Mouse (Mus musculus): ENCODE results near the gene Exoc3l. TPM values are rescaled to one million over a fixed set of nuclear protein-coding genes. Genes with fewer than 3 reads are reported as not detected.

Exoc3l gene
- total and polyA plus RNA-seq, 2 experiments from 2014 or later: 2.4 to 8.0 TPM

DNA sequence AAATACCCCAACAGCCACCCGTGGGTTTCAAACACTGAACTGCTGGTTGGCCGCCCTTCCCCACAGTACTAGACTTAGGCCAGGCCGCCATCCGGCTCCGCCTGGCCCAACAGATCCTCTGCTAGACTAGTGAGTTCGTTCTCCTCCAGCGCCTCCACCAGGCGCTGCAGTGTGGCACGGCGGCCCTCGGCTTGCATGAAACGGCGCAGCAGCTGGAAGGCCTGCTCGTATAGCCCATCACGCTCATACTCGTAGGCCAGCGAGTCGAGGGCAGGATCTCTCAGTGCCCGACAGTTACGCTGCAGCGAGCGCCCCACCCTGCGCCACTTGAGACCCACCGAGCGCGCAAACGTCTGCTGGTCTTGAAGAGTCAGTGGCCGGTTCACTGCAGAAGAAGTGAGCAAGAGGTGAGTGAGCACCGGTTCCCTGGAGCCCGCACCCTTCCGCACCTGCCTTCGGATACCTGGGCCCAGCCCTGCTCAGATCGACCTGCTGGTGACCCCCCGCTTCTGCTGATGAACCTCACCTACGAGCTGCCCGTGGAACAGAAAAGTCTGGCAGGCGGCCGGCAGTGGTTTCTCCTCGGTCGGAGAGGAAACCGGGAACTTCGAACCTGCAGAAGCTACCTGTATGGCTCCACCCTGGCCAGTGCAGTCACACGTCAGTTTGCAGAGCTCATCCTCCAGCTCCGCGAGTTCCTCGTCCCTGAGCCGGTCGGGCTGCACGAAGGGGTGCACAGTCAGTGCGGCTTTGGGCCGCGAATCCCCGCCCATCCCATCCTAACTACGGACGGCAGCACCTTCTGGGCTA is 36.8 kb downstream of the Exoc3l start:
- WGBS: 3% methylated on average over 55 of the region's 55 CpGs
- H3K27me3 ChIP-seq (ENCODE audit: insufficient read depth, low read length): peaks cover 16% of the 10 kb centered on the region
- H3K36me3 ChIP-seq (ENCODE audit: insufficient read depth, low read length): no peaks in the 10 kb centered on the region
- peak; percentile 44; the same call in 1 of the 2 replicates for TF ChIP-seq CTCF (IDR thresholded peaks at IDR 0.05; ENCODE audit: low read depth)
- H3K4me1 ChIP-seq (ENCODE audit: insufficient read depth, low read length): peaks cover 10% of the 10 kb centered on the region
- no peaks in the 10 kb centered on the region for H3K9me3 ChIP-seq (ENCODE audit: low read length)
- DNase-seq (ENCODE audit: low spot score): peak; percentile 67
- peak overlapping the region; percentile 63 for H3K4me2 ChIP-seq (ENCODE audit: low read depth, low read length)
- no peak overlapping the region for H3K27ac ChIP-seq
- H3K4me3 ChIP-seq (ENCODE audit: low read length): peak overlapping the region; percentile 35
- H3K9ac ChIP-seq (replicated peaks; ENCODE audit: low read length): 0 out of 2 replicates have a peak overlapping the region, but pooled peaks have one; percentile 3
- ATAC-seq: peak; percentile 43

DNA sequence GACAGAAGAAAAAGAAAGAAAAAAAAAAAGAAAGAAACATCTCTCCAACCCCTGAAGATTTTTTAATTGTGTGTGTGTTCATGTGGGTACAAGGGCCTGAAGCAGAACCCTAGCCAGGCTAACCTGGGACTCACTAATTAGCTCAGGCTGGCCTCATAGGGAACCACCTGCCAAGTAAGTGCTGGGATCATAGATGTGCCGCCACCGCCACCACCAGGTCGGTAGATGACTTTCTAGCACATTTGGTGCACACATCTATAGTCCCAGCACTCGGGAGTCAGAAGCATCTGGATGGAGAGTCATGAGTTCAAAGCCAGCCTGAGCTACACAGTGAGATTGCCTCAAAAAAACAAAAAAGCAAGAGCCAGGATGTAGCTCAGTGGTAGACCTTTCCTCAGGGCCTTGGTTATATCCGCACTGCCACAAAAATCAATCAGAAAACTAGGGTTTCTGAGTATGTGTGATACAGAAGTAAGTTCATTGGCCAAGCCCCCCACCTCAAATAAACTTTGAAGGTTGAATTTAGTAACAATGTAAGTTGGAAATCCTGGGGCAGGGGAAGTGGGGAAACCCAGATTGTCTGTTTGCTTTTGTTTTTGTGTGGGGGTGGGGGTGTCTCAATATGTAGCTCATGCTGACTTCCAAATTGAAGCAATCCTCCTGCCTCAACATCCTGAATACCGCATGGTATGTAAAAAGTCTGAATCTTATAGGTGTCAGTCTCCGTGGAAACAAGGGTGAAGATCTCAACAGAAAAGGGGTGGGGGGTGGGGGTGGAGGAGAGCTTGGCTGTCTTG is 38.4 kb downstream of the Exoc3l start:
- ATAC-seq (no peak), DNase-seq (ENCODE audit: low spot score) (no peak)
- WGBS: 73% methylated on average over 7 of the region's 7 CpGs
- H3K4me2 ChIP-seq (ENCODE audit: low read depth, low read length): no peak overlapping the region
- no peaks in the 10 kb centered on the region for H3K9me3 ChIP-seq (ENCODE audit: low read length)
- no peak overlapping the region for H3K4me3 ChIP-seq (ENCODE audit: low read length)
- no peak for TF ChIP-seq CTCF (IDR thresholded peaks at IDR 0.05; ENCODE audit: low read depth)
- H3K9ac ChIP-seq (replicated peaks; ENCODE audit: low read length): no peak overlapping the region
- H3K36me3 ChIP-seq (ENCODE audit: insufficient read depth, low read length): 0 out of 2 replicates have a peak, but pooled peaks cover 3% of the 10 kb centered on the region
- H3K27ac ChIP-seq: no peak overlapping the region
- peaks cover 10% of the 10 kb centered on the region for H3K4me1 ChIP-seq (ENCODE audit: insufficient read depth, low read length)
- H3K27me3 ChIP-seq (ENCODE audit: insufficient read depth, low read length): peaks cover 16% of the 10 kb centered on the region; the same call in 1 of the 2 replicates

DNA sequence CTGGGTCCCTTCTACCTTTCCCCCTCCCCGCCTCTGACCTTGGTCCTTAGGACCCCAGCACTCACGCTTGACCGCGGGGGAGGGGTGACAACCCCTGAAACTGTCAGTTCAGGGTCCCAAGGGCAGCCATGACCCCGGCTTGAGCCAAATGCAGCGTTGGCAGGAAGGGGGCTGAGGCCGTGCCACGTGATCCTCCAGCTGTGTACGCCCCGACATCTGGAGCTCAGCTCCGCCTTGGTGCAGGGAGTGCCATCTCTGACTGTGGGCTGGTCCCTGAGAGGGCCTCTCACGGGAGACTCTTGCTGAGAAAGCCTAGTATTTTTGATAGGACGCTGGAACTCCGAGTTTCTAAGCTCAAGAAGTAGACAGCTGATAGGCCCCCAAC is 40.9 kb downstream of the Exoc3l start, which contains the start of gene B3gnt9:
Gene B3gnt9, minus strand, starts transcription at position 188 of the 385 bp plus-strand sequence.
- DNase-seq (ENCODE audit: low spot score) (peak; percentile 38), ATAC-seq (peak; percentile 30; the same call in 1 of the 2 replicates)
- Histone ChIP-seq H3K4me3 (ENCODE audit: low read length) (peak within 1 kb of the TSS; percentile 61), H3K36me3 (ENCODE audit: insufficient read depth, low read length) (peaks cover 23% of the 10 kb centered on the region), H3K4me1 (ENCODE audit: insufficient read depth, low read length) (peaks cover 10% of the 10 kb centered on the region), H3K27me3 (ENCODE audit: insufficient read depth, low read length) (peaks cover 9% of the 10 kb centered on the region; the same call in 1 of the 2 replicates), H3K27ac (peak within 1 kb of the TSS; percentile 76), H3K9me3 (ENCODE audit: low read length) (no peaks in the 10 kb centered on the region), H3K9ac (replicated peaks; ENCODE audit: low read length) (peak within 1 kb of the TSS; percentile 68), H3K4me2 (ENCODE audit: low read depth, low read length) (peak within 1 kb of the TSS; percentile 99)
- TF ChIP-seq CTCF (IDR thresholded peaks at IDR 0.05; ENCODE audit: low read depth): no peak
- 1% methylated on average over 14 of the region's 14 CpGs for WGBS

DNA sequence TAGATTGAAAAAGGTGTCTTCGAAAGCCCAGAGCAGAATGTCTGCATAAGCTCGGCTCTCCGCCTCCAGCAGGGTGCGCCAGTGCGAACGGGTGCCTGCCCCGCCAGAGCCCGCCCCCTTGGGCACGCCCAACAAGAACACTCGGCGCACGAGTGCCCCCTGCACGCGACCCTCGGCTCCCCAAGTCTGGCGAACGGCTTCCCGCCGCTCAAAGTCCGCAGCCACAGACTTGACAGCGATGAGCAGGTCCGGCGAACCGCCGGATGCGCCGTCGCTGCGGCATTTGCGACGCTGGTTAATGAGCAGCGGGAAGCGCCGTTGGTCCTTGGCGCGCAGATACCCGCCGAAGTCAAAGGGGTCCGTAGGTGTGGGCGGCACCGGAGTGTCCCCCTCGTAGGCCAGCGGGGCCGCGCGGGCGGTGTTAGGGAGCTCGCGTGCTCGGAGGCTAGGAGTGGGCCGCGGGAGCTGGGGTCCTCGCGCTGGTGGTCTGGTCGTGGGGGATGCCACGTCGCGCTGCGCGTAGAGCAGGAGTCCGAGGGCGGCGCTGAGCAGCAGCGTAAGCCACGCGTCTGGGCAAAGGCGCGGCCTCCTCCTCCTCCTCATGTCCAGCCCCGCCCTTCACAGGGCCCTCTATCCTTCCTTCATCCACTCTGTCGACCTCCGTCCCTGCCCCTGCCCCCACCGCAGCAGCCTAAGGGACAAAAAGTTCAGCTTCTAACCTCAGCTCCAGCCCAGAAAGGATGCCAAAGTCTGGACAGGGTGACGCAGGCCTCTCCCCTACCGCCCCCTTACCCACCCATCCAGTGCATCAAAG is 41.5 kb downstream of the Exoc3l start:
- TF ChIP-seq CTCF (IDR thresholded peaks at IDR 0.05; ENCODE audit: low read depth): peak; percentile 84
- ATAC-seq (peak; percentile 85), DNase-seq (ENCODE audit: low spot score) (peak; percentile 94)

DNA sequence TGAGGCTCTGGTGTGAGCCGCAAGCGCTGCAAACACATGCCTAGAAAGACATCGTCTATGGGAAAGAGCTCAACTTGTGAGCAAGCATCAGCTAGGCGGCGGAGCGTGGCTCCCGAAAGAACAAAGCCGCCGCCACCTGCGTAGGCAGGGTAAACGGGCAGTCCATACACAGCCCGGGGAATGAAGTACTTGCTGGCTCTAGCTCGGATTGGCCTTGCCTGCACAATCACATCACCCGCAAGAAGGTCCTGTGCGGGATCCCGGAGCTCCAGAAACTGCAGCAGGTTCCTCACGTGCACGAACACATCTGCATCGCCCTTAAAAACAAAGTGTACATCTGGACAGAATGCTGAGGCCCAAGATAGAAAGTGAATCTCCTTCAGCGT is 42.1 kb downstream of the Exoc3l start:
- peak overlapping the region; percentile 61 for H3K4me3 ChIP-seq (ENCODE audit: low read length)
- ATAC-seq (peak; percentile 43), DNase-seq (ENCODE audit: low spot score) (no peak)
- 35% methylated on average over 20 of the region's 20 CpGs for WGBS
- no peaks in the 10 kb centered on the region for H3K4me1 ChIP-seq (ENCODE audit: insufficient read depth, low read length)
- H3K36me3 ChIP-seq (ENCODE audit: insufficient read depth, low read length): peaks cover 35% of the 10 kb centered on the region
- peak overlapping the region; percentile 54; the same call in 1 of the 2 replicates for H3K27ac ChIP-seq
- no peaks in the 10 kb centered on the region for H3K9me3 ChIP-seq (ENCODE audit: low read length)
- H3K9ac ChIP-seq (replicated peaks; ENCODE audit: low read length): peak overlapping the region; percentile 68; the same call in 1 of the 2 replicates
- peaks cover 9% of the 10 kb centered on the region; the same call in 1 of the 2 replicates for H3K27me3 ChIP-seq (ENCODE audit: insufficient read depth, low read length)
- H3K4me2 ChIP-seq (ENCODE audit: low read depth, low read length): peak overlapping the region; percentile 99
- no peak for TF ChIP-seq CTCF (IDR thresholded peaks at IDR 0.05; ENCODE audit: low read depth)

More for the DNA sequence above, 41.5 kb downstream of the Exoc3l start:
- Histone ChIP-seq H3K36me3 (ENCODE audit: insufficient read depth, low read length) (peaks cover 29% of the 10 kb centered on the region), H3K9me3 (ENCODE audit: low read length) (no peaks in the 10 kb centered on the region), H3K4me2 (ENCODE audit: low read depth, low read length) (peak overlapping the region; percentile 99), H3K27me3 (ENCODE audit: insufficient read depth, low read length) (peaks cover 9% of the 10 kb centered on the region; the same call in 1 of the 2 replicates), H3K27ac (peak overlapping the region; percentile 76), H3K9ac (replicated peaks; ENCODE audit: low read length) (peak overlapping the region; percentile 68), H3K4me3 (ENCODE audit: low read length) (peak overlapping the region; percentile 61), H3K4me1 (ENCODE audit: insufficient read depth, low read length) (peaks cover 4% of the 10 kb centered on the region; the same call in 1 of the 2 replicates)
- under 1% methylated on average over 63 of the region's 74 CpGs for WGBS
